Mouse (Mus musculus): Measurements from ENCODE around the gene Krt222.
"Not testable (repeated sequence)": the region's sequence is repeated elsewhere in the genome, so short reads cannot be mapped to it uniquely, and the experiment has no call there.

Gene Krt222

DNA sequence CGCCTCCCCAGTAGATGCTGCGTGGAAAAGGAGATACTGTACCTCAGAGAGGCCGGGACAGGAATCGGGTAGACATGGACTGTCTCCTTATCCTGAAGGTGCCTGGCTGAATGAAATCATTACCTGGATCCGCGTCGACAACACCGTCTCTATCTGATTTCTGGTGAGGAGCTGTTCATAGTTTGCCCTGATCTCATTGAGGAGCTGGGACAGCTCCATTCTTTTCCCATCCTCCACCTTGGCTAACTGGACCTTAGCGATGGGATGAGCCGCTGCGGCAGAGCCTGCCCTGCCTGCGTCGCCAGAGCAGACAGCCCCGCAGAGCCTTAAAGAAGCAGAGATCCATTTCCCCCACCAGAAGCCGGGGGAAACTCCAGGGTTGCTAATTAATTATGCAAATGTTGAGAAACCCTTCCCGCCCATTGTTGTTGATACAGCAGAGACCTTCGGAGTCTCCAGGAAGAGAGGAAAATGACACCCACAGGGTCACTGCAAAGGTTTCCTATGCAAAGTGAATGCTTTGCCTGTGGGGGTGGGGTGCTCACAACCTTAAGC is at the start of gene Krt222:
Krt222 (minus strand) TSS at position 266 of the 555 bp plus-strand sequence.
- DNase-seq (ENCODE audit: low spot score in 2 of 2), result peak in 1 of 2 experiments; percentile 21

DNA sequence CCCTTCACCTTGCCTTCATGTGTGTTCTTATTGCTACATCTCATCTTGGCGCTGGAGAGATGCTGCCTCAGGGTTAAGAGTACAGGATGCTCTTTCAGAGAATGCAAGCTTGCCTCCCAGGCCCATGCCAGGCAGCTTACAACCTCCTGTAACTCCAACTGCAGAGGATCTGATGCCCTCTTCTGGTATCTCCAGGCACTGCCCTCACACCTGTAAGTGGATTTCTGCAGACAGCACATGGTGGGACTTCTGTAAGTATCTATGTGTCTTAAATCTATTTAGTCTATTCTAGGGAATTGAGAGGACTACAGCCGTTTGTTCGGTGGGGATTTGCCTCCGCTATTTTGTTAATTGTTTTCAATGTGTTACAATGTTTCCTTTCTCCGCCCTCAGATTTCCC is 49.0 kb upstream of the Krt222 start:
- peak in 1 of 2 experiments; percentile 52 for DNase-seq (ENCODE audit: low spot score in 2 of 2)

DNA sequence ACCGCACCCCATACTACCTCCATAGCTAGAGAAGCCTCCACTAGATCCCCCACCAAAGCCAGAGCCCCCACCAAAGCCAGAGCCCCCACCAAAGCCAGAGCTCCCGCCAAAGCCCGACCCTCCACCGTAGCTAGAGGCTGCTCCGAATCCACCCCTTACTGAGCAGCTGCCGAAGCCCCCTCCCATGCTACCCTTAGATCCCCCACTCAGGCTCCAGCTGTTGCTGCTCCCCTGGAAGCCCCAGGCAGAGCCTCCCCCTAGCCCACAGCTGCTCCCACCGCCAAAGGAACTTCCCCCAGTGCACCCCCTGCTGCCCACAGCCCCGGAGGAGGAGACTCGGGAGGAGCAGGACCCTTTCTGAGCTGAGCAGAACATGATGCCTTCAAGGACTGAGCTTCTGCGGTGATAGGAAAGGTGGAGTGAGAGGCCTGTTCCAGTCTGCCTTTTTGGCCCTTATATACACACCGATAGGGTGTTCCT is 41.0 kb upstream of the Krt222 start, which contains the start of gene Krt24:
Krt24 (minus strand) TSS at position 430 of the 480 bp plus-strand sequence.
- no peak for DNase-seq (ENCODE audit: low spot score in 2 of 2)

DNA sequence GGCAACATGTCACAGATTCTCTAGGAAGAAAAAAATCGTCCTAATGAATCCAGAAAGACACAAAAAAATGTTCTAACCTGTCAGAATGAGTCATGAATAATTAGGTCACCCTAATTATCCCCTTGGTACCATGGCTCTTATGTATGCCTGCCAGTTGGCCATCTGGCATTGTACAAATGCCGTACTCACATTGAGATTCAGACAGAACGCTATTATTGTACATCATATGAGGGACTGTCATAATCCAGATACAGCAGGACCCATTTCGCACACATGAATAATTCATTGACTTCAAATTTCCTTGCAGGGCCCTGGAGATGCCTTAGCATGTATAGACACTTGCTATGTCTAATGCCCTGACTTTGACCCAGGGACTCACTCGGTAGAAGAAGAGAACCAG is 40.1 kb upstream of the Krt222 start:
- no peak for DNase-seq (ENCODE audit: low spot score in 2 of 2)

DNA sequence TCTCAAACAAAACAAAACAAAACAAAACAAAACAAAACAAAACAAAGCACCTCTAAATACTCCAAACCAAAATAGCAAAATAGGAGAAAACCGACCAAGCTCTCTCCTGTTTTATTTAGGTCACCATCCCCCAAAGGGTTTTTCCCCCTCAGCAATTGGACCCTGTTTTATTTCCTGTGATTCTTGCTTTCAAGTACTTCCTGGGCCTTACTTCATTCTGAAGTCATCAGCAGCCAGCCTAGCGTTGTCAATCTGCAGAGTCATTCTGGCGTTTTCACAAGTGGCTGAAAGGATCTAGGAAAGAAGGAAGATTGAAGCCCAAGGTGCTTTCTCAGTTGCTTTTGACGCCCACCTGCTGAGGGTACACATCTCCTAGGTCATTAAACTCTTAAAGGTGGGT is 39.4 kb upstream of the Krt222 start:
- no peak for DNase-seq (ENCODE audit: low spot score in 2 of 2)

DNA sequence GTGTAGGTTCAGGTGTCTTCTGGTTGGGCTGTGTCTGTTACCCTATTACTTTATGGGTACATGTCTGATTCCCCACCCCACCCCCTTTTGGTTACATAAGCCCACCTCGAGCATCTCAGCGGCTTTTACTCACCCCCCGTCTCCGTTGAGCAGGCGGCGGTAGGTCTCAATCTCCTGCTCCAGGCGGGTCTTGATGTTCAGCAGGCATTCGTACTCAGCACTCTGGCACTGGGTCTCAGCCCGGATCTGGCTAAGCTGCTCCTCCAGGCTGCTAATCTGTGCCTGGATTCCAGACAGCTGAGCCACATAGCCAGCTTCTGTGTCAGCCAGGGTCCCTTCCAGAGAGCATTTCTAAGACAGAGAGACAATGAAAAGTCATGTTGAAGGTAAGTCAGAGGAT is 37.2 kb upstream of the Krt222 start:
- DNase-seq (ENCODE audit: low spot score in 2 of 2), result no peak

DNA sequence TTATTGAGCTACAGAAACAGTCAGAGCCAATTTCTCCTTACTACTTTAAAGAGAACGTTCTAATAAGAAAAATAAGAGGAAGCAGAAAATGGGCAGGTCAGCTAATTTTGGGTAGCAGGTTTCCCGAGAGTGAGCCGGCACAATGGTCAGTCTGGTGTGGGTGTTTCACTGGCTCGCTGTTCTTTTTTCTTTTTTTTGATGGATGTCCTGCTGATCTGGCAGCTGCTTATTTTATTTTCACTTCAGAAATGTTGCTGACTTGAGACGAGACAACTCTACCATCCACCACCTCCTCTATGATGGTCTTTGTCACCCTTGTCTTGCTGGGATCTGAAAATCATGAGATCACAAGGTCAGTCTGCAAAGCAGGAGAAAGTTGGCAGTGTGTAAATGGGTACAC is 36.1 kb upstream of the Krt222 start:
- DNase-seq (ENCODE audit: low spot score in 2 of 2), result no peak

DNA sequence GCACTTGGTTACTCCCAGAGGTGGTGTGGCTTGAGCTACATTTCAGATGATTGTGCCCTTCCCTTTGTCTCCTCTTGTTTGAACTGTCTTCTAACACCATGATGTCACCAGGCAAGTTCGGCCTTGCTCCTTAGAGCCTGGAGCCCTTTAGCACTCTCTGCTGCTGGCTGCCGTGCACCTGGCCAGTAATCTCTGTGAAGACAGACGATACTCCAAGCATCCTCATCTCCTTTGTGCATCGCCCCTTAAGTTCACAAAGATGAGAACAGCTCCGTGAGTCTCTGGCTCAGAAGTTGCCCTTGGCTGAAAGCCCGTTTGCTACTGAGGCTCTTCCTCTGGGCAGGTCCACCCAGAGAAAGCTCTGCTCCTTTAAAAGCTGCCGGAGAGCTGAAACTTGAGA is 32.9 kb upstream of the Krt222 start:
- DNase-seq (ENCODE audit: low spot score in 2 of 2), result no peak

DNA sequence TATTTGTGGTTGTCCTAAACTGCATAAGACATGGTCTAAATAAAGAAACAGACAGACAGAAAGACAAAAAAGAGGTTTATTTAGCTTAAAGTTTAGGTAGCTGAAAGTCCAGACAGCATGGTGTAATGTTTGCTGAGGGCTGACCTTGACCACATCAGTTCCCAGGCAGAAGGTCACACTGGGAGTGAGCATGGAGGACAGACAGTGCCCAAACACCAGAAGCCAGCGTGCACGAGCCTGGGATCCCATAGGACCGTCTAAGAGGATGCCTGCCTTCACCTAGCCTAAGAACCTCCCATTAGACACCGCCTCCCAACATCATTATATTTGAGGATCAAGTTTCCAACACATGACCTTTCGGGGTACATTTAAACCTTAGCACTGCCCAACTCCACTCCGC is 31.7 kb upstream of the Krt222 start:
- no peak for DNase-seq (ENCODE audit: low spot score in 2 of 2)

DNA sequence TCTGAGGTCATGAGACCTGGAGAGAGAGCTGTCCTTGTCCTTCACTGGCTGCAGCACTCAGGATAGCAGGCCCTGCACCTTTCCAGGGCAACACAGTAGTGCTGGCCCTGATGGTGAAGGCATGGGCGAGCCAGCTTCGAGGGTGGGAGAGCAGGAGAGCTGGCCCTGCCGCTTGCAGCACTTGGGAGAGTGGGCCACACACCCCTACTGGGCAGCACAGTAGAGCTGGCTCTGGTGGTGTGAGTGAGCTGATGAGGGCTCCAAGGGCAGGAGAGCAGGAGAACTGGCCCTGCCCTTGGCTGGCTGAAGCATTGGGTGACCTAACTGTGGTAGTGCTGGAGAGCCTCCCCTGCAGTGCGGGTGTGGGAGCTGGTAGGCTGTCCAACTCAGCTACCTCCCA is 28.8 kb upstream of the Krt222 start:
- no peak for DNase-seq (ENCODE audit: low spot score in 2 of 2)

DNA sequence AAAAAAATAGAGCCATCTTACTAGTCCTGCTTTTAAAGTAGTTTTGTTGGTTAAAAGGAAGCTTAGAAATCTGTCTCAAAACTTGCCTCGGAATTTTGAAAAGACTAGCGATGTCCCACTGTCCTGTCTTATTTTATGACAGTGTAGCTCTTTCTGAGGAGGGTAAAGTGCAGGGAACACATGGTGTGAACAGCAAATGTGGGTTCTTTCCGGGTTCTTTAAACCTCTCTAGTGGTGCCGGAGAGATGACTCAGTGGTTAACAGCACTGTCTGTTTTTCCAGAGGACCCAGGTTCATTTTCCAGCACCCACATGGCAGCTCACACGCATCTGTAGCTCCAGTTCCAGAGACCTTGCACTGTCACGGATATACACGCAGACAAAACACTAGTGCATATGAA is 25.3 kb upstream of the Krt222 start:
- DNase-seq (ENCODE audit: low spot score in 2 of 2), result no peak

DNA sequence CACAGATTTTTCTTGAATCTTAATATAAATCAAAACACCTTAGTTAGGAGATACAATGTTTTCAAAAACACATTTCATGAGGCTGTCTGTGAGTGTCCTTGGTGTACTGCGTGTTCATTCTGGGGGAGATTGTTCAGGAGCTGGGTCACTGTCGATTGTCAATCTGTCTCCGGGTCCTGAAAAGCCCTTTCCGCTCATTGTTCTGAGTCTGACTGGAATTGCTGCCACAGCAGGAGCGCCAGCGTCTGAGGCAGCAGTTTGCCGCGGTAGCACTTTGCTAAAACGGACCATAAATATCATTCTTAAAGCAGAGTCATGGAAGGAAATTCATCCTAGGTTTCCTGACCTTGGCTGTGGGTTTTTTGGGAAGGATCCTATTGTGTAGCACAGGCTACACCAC is 21.9 kb upstream of the Krt222 start:
- no peak for DNase-seq (ENCODE audit: low spot score in 2 of 2)

DNA sequence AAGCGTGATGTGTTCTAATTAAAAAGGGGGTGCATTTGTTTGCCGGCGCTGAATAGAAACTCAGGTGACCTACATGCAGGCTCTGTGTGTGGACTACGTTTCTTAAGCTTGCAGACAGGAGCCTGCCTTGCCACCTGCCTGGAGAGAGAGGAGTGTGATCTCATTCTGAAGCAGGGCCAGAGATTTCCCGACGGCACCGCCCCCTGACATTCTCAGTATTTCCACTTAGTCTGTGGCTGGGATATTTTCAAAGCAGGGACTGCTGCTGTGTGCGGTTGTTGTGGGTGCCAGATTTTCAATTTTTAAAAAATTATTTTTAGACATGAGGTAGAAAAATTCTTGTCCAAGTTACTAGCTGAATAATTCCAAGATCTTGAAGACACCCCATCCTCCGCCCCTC is 21.3 kb upstream of the Krt222 start:
- no peak for DNase-seq (ENCODE audit: low spot score in 2 of 2)

DNA sequence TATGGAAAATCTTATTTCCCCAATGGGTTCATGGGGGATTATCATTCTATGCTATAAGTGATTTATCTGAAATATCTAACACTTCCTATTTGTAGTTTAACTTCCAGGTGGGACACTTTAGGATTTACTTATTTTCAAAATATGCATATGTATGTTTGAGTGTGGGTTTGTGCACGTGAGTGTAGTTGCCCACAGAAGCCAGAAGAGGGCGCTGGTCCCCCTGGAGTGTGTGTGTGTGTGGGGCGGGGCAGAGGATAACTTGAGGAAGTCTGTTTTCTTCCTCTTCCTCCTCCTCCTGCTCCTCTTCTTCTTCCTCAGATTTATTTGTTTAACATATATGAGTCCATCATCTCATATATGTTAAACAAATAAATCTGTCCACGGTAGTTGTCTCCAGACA is 12.3 kb upstream of the Krt222 start:
- DNase-seq (ENCODE audit: low spot score in 2 of 2), result no peak

DNA sequence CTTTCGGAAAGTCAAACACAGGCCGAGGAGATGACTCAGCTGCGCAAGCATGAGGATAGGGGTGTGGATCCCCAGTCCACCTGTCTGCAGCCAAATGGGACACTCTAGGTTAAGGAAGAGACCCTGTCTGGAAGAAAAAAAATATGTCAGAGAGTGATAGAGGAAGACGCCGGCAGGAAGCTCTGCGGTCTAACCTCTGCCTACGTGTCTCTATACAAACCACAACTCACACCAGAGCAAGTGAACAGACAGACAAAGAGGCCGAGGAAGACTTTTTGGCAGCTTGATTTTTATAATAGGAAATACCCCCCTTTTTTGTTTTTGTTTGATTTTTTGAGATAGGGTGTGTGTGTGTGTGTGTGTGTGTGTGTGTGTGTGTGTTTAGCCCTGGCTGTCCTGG is 11.4 kb upstream of the Krt222 start:
- no peak for DNase-seq (ENCODE audit: low spot score in 2 of 2)

DNA sequence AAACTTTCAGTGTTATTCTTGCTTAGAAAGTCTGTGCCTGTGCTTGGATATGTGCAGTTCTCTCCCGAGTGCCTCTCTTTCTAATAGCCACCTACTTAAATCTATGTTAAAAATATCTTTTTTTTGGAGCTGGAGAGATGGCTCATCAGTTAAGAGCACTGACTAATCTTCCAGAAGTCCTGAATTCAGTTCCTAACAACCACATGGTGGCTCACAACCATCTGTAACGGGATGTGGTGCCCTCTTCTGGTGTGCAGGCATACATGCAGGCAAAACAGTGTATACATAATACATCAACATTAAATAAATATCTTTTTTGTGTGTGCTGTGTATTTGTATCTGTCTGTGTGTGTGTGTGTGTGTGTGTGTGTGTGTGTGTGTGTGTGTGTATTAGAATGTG is 10.0 kb upstream of the Krt222 start:
- DNase-seq (ENCODE audit: low spot score in 2 of 2), result no peak

DNA sequence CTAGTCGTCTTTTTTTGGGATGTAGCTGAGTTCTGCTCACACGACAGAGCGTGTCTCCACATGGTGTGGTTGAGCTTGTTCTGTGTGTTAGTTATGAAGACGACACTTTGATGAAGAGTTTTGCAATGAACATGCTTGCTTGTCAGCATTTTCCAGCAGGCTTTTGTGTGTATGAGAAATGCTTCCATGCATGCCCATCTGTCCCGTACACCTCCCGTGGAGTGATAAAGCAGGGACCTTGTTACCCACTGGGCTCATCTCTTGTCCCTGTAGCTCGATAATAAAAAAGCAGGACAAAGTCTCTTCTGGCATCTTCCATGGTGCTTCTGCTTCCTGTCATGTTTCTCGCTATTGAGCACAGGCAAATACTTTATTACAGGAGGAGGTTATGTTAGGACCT is 8.8 kb upstream of the Krt222 start:
- DNase-seq (ENCODE audit: low spot score in 2 of 2), result no peak

DNA sequence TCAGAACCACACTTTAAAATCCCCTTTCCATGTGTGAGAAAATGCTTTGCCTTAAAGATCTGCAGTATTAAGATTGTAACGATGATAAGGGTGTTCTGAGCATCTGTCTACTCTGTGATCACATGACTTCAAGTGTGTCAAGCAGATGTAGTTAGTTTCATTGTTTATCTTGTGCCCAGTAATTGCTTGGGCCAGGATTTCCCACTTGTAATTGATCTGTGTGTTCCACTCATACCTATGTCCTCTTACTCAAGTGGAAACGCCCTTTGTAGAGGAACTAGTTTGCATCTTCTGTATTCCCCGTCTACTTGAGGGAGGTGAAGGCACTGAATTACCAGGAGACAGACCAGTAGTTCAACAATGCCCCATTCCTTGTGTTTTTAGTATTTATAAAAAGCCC is 6.8 kb upstream of the Krt222 start:
- DNase-seq (ENCODE audit: low spot score in 2 of 2), result no peak

DNA sequence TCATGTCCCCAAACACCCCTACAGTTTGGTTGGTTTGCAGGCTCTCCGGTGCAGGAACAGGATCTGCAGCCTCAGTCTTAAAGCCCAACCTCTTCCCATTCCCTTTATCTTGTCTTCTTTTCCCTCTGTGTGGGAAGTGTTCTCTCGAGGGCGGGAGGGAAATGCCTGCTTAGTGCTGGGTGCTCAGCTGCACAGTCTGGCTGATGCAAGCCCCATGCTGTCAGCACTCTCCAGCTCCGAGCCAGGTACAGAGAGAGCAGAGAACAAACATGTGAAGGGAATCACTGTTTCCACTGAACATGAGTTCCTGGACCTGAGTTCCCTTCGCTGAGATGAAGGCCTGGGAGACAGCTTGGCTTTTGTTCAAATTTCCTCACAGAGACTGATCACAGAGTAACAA is 6.4 kb upstream of the Krt222 start:
- no peak for DNase-seq (ENCODE audit: low spot score in 2 of 2)

DNA sequence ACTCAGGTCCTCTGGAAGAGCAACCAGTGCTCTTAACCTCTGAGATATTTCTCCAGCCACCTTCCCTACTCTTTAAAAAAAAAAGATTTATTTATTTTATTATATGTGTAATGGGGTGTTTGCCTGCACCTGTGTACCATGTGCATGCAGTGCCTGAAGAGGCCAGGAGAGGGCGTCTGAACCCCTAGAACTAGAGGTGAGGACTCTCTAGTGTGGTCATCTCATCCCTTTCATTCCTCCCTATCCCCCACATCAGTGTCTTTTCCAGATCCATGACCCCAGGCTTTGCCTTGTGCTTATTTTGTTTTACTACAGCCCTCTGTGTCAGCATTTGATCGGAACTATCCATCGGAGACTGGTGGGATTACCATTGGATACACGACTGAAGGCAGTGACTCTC is 5.2 kb upstream of the Krt222 start:
- DNase-seq (ENCODE audit: low spot score in 2 of 2), result peak; percentile 26 to 29

DNA sequence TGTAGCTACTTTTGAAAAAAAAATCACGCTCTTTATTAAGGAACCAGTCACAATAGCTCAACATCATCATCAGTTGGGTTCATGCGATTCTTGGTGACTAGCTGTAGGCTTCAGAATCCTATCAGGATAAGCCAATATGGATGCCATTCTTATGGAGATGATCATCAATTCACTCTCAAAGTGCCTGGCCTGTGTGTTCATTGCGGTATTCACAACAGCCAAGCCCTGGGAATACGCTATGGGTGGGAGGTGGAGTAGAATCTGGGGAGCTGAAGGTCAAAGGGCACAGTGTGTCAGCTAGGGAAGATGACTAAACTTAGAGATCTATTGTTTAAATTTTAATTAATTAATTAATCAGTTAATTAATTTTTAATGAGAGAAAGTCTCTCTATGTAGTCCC is 4.0 kb upstream of the Krt222 start:
- no peak for DNase-seq (ENCODE audit: low spot score in 2 of 2)

DNA sequence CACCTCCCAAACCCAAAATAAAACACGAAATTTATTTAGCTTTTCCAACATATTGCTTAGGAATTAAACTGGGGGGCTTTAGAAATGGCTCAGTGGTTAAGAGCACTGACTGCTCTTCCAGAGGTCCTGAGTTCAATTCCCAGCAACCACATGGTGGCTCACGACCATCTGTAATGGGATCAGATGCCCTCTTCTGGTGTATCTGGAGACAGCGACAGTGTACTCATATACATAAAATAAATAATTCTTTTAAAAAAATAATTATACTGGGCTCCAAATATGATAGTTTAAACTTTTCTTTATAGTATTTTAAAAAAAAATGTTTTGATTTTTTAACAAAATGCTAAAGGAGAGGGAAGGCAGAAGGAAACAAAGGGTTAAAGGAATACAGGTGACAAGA is 634 bp upstream of the Krt222 start:
- not testable (repeated sequence) for DNase-seq (ENCODE audit: low spot score in 2 of 2)

DNA sequence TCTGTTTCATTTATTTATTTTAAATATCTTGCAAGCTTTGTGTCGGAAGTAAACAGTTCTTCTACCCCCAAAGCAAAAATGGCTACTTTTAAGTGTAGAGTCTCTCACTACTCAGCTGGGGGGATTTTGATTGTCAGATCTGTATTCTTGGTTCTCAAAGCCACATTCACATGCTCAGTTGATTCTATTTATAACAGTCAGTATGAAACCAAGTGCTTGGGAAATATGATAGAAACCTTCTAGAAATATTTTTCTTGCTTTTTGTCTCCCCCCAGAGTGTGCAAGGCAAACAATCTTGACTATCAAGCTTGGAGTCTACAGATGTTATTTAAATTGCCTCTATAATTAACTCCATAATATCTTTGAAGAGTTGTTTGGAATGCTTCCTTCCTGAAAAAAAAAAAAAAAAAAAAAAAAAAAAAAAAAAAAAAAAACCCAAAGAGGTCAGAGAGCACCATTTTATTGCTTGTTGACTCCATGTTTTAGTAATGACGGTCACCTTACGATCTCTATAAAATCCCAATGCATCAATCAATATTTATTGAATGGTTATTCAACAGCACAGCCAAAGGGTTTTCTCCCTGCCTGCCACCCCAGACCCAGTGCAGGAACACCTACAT is 575 bp downstream of the Krt222 start:
- no peak for DNase-seq (ENCODE audit: low spot score in 2 of 2)

DNA sequence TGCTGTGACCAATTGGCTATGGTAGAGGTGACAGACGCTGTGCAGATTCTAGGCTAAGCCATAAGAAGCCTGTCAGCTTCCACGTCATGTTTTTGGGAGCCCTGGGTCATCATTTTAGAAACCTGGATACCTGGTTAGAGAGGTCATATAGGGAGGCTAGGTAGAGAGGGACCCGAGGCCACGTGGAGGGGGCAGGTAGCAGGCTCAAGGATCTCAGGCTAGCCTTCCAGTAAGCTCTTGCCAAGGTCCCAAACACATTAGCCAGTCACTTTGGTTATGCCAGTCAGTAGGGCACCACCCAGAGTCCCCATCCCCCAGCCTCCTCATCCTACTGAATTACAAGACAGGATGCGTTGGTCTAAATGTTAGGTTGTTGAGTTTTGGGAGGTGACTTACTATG is 1.8 kb downstream of the Krt222 start:
- DNase-seq (ENCODE audit: low spot score in 2 of 2), result no peak
